Mouse (Mus musculus) G1E (cell line): Measurements from ENCODE around the gene Chn2.

Experiments
- CTCF ChIP-seq: IDR thresholded peaks from 2 replicates; pipeline ENCODE4 v1.5.1; 2012; ENCODE audit warnings: low read depth, low read length, inconsistent platforms, mixed read lengths
- GATA1 ChIP-seq: IDR thresholded peaks from 2 replicates; pipeline ENCODE4 v1.6.1; 2012; ENCODE audit warnings: borderline replicate concordance, low read length, inconsistent platforms, mixed read lengths
- POLR2AphosphoS5 ChIP-seq: IDR thresholded peaks from 2 replicates; pipeline ENCODE4 v1.6.1; 2012; ENCODE audit warnings: low read depth, low read length, inconsistent platforms; ENCODE audit not compliant: insufficient replicate concordance
- TAL1 ChIP-seq: conservative IDR thresholded peaks from 2 replicates; pipeline ENCODE4 v1.6.1; 2012; ENCODE audit warnings: low read depth, low read length, inconsistent platforms, mixed read lengths

DNA sequence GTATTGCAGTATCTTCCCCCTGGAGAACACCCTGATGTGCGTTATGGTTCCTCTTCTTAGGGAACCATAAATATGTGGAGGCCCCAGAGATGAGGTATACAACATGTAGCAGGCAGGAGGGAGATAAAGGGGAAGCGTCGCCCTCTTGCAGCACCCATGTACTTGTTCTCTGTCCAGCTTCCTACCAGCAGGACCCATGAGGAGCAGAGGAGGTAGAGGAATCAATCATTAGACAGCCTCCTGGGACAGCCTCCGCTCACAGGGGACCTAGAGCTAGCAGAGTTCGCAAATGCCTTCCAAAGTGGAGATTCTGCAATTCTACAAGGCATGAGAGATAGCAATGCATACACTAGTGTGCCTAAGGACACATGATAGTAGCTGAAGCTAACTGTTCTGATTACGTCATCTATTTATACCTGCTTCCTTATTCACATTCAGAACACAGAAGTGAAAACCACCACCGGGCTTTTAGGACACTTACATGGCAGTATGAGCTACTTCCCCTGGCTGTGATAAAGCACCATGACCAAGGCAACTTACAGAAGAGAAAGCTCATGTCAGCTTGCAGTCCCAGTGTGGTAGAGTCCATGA, 77.7 kb downstream of the Chn2 start:
- TF ChIP-seq CTCF (no peak), GATA1 (no peak), TAL1 (no peak), POLR2AphosphoS5 (no peak)
